Mouse (Mus musculus) spleen, adult 2 months (tissue): ENCODE data around the gene Nol6.

Experiments used
- CTCF ChIP-seq: fragments of 200-500 bp; IDR thresholded peaks from 2 replicates; pipeline ENCODE4 v1.5.1; 2011; ENCODE audit warnings: mild to moderate bottlenecking, inconsistent platforms; ENCODE audit not compliant: insufficient read depth, insufficient read length, insufficient replicate concordance; ENCODE audit errors: extremely low read depth
- POLR2A ChIP-seq: fragments of 200-500 bp; IDR thresholded peaks from 2 replicates; pipeline ENCODE4 v1.6.1; 2011; ENCODE audit warnings: low read depth, low read length, inconsistent platforms

DNA sequence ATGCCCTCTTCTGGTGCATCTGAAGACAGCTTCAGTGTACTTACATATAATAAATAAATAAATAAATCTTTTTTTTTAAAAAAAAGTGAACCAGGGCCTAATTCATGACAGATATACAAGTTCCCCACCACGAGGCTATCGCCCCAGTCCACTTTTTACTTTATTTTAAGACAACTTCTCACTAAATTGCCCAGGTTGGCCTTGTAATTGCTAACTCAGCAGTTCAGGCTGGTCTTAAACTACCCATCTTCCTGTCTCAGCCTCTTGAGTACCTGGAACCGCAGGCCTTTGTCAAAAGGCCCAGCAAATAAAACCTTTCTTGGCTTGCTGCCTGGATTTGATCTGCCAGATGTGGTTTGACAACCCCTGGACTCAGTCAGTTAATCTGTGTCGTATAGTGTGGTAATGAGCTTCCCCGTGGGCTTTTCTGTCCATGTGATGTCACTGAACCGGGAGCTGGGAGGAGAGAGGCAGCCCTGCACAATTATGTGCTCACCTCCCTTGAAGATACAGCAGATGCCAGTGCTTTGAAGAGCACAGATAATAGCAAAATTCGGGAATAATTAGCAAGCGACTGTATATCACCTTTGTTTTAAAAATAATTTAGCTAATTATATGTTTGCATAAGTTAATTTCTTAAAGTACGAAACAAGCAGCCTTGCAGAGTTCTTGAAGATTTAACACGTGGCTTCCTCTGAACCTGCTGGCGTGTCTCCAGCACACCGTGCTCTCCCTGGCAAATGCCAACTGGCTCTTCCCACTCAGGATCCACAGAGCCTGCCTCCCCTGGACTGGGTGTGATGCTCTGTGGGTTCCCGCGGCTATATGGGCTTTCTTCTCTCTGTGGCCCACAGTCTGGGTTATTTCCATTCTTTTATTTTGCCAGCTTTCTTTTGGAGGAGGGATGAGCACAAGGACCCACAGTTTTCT lies 52.5 kb downstream of the Nol6 start:
- TF ChIP-seq POLR2A (no peak), CTCF (no peak)
